Mouse (Mus musculus) embryonic facial prominence, embryonic 14.5 days (tissue): ENCODE measurements around the gene Rad50. TPM values are rescaled to one million over a fixed set of nuclear protein-coding genes. Genes with fewer than 3 reads are reported as not detected.
A peak's percentile ranks its signal among the peaks of the same experiment; 100 is the strongest.

Source experiments
- ATAC-seq: fragments of 200-750 bp; cut with Nextera tagmentation; 2 replicates; pipeline ENCODE4 v1.8.0; 2017; ENCODE audit warnings: low read depth, moderate number of reproducible peaks, moderate TSS enrichment
- DNase-seq: peaks from one replicate; pipeline ENCODE4 v3.0.0-alpha.2; 2015; ENCODE audit warnings: low spot score
- H3K27ac ChIP-seq: fragments of 300-500 bp; sonication (generic); replicated peaks from 2 replicates; pipeline ENCODE4 v1.5.1; 2014; ENCODE audit warnings: low read depth, mild to moderate bottlenecking, low read length, moderate library complexity
- H3K27me3 ChIP-seq: fragments of 300-500 bp; sonication (generic); replicated peaks from 2 replicates; pipeline ENCODE4 v1.6.1; 2014; ENCODE audit warnings: low read length; ENCODE audit not compliant: control insufficient read depth, insufficient read depth
- H3K36me3 ChIP-seq: fragments of 300-500 bp; sonication (generic); 2 replicates; pipeline ENCODE4 v1.6.1; 2014; ENCODE audit warnings: low read length, mixed read lengths; ENCODE audit not compliant: control insufficient read depth, insufficient read depth
- H3K4me1 ChIP-seq: fragments of 300-500 bp; sonication (generic); 2 replicates; pipeline ENCODE4 v1.6.1; 2014; ENCODE audit warnings: antibody characterized with exemption, low read length; ENCODE audit not compliant: control insufficient read depth, insufficient read depth
- H3K4me2 ChIP-seq: fragments of 300-500 bp; sonication (generic); 2 replicates; pipeline ENCODE4 v1.6.1; 2014; ENCODE audit warnings: low read depth, mild to moderate bottlenecking, low read length, moderate library complexity, mixed read lengths
- H3K4me3 ChIP-seq: fragments of 300-500 bp; sonication (generic); 2 replicates; pipeline ENCODE4 v1.5.1; 2014; ENCODE audit warnings: low read depth, mild to moderate bottlenecking, low read length
- H3K9ac ChIP-seq: fragments of 300-500 bp; sonication (generic); 2 replicates; pipeline ENCODE4 v1.6.1; 2014; ENCODE audit warnings: low read depth, mild to moderate bottlenecking, low read length, moderate library complexity, mixed read lengths
- H3K9me3 ChIP-seq: fragments of 300-500 bp; sonication (generic); 2 replicates; pipeline ENCODE4 v1.6.1; 2016; ENCODE audit warnings: low read length; ENCODE audit not compliant: control insufficient read depth
- WGBS: fragments of 180-500 bp; shearing (Covaris S2); extraction: QIAGEN DNeasy Blood & Tissue Kit; methylation state at CpG from one replicate; pipeline ENCODE4 v1.1.7; 2014; 5-methylcytosine and 5-hydroxymethylcytosine counted together
- polyA plus RNA-seq: library from polyadenylated mRNA; unstranded; fragments of >200 nt; fragmentation: Nextera tagmentation; extraction: Ambion mirVana; gene quantifications from 2 replicates; pipeline ENCODE4 v1.2.1, GENCODE M21; 2014

Gene Rad50
- polyA plus RNA-seq, 1 experiment from 2014 or later, result 18.0 TPM

DNA sequence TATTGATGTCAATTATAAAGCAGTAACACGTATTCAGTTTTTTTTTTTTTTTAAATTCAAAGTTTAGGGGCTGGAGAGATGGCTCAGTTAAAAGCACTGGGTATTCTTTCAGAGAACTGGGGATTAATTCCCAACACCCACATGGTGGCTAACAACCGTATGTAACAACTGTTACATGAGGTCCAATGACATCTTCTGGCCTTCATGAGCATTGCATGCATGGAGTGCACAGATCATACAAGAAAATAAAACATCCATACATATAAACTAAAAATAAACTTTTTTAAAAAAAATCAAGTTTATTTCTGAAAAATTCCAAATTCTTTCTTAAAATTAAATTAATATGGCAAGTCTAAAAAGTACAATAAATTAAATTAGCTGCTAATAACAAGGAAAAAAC lies 25.4 kb downstream of the Rad50 start:
- ATAC-seq (no peak), DNase-seq (no peak)
- Histone ChIP-seq H3K4me1 (no peaks in the 10 kb centered on the region), H3K27me3 (no peaks in the 10 kb centered on the region), H3K4me3 (no peak overlapping the region), H3K9ac (no peak overlapping the region), H3K4me2 (no peak overlapping the region), H3K36me3 (peaks cover 58% of the 10 kb centered on the region), H3K27ac (no peak overlapping the region), H3K9me3 (no peaks in the 10 kb centered on the region)
- WGBS, result 88% methylated on average over 2 of the region's 2 CpGs

DNA sequence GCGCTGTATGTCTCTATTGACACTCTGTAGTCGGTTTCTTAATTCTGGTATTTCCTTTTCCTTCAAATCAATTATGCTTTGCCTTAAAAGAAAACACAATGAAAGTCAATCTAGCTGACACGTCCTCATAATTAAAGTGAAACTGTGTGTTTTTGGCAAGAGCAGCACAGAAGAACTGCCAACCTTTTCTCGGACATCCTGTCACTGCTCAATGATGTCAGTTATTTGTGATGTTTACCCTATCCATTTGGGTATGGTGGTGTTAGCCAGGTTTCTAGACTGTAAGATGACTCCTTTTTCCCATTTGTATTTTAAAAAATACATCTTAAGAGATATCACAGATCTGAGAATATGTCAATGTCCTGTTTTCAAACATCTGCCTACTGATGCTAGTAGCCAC lies 27.0 kb downstream of the Rad50 start:
- 90% methylated on average over 4 of the region's 4 CpGs for WGBS
- no peak overlapping the region for H3K4me3 ChIP-seq
- ATAC-seq, result no peak
- no peak for DNase-seq
- no peaks in the 10 kb centered on the region for H3K9me3 ChIP-seq
- no peak overlapping the region for H3K4me2 ChIP-seq
- no peaks in the 10 kb centered on the region for H3K27me3 ChIP-seq
- no peak overlapping the region for H3K9ac ChIP-seq
- H3K27ac ChIP-seq, result no peak overlapping the region
- peaks cover 71% of the 10 kb centered on the region for H3K36me3 ChIP-seq
- H3K4me1 ChIP-seq, result no peaks in the 10 kb centered on the region

GRCm38 (mm10) chr11:53671414-53671813 lies 35.7 kb downstream of the Rad50 start:
- no peak overlapping the region for H3K9ac ChIP-seq
- H3K9me3 ChIP-seq, result no peaks in the 10 kb centered on the region
- H3K4me3 ChIP-seq, result no peak overlapping the region
- no peak for DNase-seq
- no peaks in the 10 kb centered on the region for H3K4me1 ChIP-seq
- no peaks in the 10 kb centered on the region for H3K27me3 ChIP-seq
- no peak overlapping the region for H3K4me2 ChIP-seq
- H3K36me3 ChIP-seq, result peaks cover 72% of the 10 kb centered on the region
- 90% methylated on average over 4 of the region's 4 CpGs for WGBS
- H3K27ac ChIP-seq, result no peak overlapping the region
- ATAC-seq, result no peak

- no peak overlapping the region for H3K27ac ChIP-seq
- no peaks in the 10 kb centered on the region for H3K9me3 ChIP-seq
- H3K4me3 ChIP-seq, result no peak overlapping the region
- no peak overlapping the region for H3K4me2 ChIP-seq
- ATAC-seq (no peak), DNase-seq (no peak)
- H3K9ac ChIP-seq, result no peak overlapping the region
- H3K36me3 ChIP-seq, result peaks cover 43% of the 10 kb centered on the region
- no peaks in the 10 kb centered on the region for H3K27me3 ChIP-seq
- 85% methylated on average over 5 of the region's 5 CpGs for WGBS
- H3K4me1 ChIP-seq, result no peaks in the 10 kb centered on the region
These were observed 43.0 kb downstream of the Rad50 start for GRCm38 (mm10) chr11:53664091-53664490.

GRCm38 (mm10) chr11:53662794-53663674 lies 44.1 kb downstream of the Rad50 start:
- 62% methylated on average over 14 of the region's 14 CpGs for WGBS
- Histone ChIP-seq H3K4me2 (no peak overlapping the region), H3K36me3 (peaks cover 34% of the 10 kb centered on the region), H3K27me3 (no peaks in the 10 kb centered on the region), H3K4me3 (no peak overlapping the region), H3K9me3 (no peaks in the 10 kb centered on the region), H3K9ac (no peak overlapping the region), H3K27ac (no peak overlapping the region), H3K4me1 (no peaks in the 10 kb centered on the region)
- no peak for ATAC-seq
- DNase-seq, result peak; percentile 2

GRCm38 (mm10) chr11:53657828-53658227 lies 49.3 kb downstream of the Rad50 start:
- DNase-seq, result no peak
- WGBS, result 77% methylated on average over 6 of the region's 6 CpGs
- Histone ChIP-seq H3K4me3 (no peak overlapping the region), H3K27ac (no peak overlapping the region), H3K4me2 (no peak overlapping the region), H3K9me3 (no peaks in the 10 kb centered on the region), H3K9ac (no peak overlapping the region), H3K36me3 (peaks cover 26% of the 10 kb centered on the region), H3K27me3 (no peaks in the 10 kb centered on the region), H3K4me1 (no peaks in the 10 kb centered on the region)
- ATAC-seq, result no peak

- H3K36me3 ChIP-seq, result peaks cover 30% of the 10 kb centered on the region
- 85% methylated on average over 8 of the region's 8 CpGs for WGBS
- no peak for DNase-seq
These were observed 49.7 kb downstream of the Rad50 start for GRCm38 (mm10) chr11:53657381-53657780.

DNA sequence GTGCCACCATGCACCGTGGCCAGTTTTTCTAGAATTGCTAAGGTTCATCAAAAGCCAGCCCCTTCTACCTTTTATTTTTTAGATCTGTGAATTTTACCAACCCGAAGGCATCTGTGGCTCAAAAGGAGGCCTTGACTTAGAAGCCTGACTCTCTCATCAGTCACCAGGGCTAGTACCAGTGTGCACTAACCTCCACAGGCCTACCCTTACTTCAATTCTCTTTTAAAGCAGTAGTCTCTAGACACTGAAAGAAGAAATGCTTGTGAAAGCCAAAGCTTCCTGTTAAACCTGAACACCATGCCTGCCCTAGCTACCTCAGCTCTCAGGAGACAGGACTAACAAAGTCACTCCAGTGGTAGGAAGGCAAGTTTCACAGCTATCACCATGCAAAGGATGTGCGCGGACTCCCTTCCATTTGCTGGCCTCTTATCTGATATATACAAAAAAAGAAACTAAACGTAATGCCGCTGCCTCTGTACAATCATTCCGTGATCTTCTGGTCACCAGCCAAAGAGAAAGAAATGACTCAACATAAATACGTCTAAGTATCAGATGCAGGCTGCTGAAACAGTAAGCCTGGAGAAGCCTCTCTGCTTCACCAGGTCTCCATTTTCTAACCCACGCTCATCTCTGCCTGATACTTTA lies 50.4 kb downstream of the Rad50 start:
- no peak overlapping the region for H3K4me2 ChIP-seq
- no peaks in the 10 kb centered on the region for H3K9me3 ChIP-seq
- DNase-seq, result no peak
- no peak overlapping the region for H3K4me3 ChIP-seq
- no peak overlapping the region for H3K27ac ChIP-seq
- WGBS, result 88% methylated on average over 9 of the region's 9 CpGs
- no peaks in the 10 kb centered on the region for H3K27me3 ChIP-seq
- ATAC-seq, result no peak
- H3K4me1 ChIP-seq, result no peaks in the 10 kb centered on the region
- H3K9ac ChIP-seq, result no peak overlapping the region
- peaks cover 37% of the 10 kb centered on the region for H3K36me3 ChIP-seq

More at GRCm38 (mm10) chr11:53657381-53657780, 49.7 kb downstream of the Rad50 start:
- no peaks in the 10 kb centered on the region for H3K27me3 ChIP-seq
- H3K27ac ChIP-seq, result no peak overlapping the region
- H3K9ac ChIP-seq, result no peak overlapping the region
- ATAC-seq, result no peak
- no peak overlapping the region for H3K4me3 ChIP-seq
- no peaks in the 10 kb centered on the region for H3K9me3 ChIP-seq
- no peak overlapping the region for H3K4me2 ChIP-seq
- no peaks in the 10 kb centered on the region for H3K4me1 ChIP-seq
